Mouse (Mus musculus) stomach, embryonic 14.5 days (tissue): Measurements from ENCODE around the gene Col5a1. TPM values are rescaled to one million over a fixed set of nuclear protein-coding genes. Genes with fewer than 3 reads are reported as not detected.
A peak's percentile ranks its signal among the peaks of the same experiment; 100 is the strongest.

Experiments
- ATAC-seq: fragments of 200-750 bp; cut with Nextera tagmentation; 2 replicates; pipeline ENCODE4 v1.8.0; 2017; ENCODE audit warnings: low read depth, moderate TSS enrichment; ENCODE audit not compliant: insufficient number of reproducible peaks, insufficient read depth, low FRiP score
- H3K27ac ChIP-seq: fragments of 300-500 bp; sonication (generic); 2 replicates; pipeline ENCODE4 v1.5.1; 2014; ENCODE audit warnings: mild to moderate bottlenecking, low read length, moderate library complexity, mixed read lengths
- H3K27me3 ChIP-seq: fragments of 300-500 bp; sonication (generic); 2 replicates; pipeline ENCODE4 v1.6.1; 2014; ENCODE audit warnings: low read length, control low read depth, mixed read lengths; ENCODE audit not compliant: control insufficient read depth, insufficient read depth
- H3K36me3 ChIP-seq: fragments of 300-500 bp; sonication (generic); 2 replicates; pipeline ENCODE4 v1.6.1; 2014; ENCODE audit warnings: mild to moderate bottlenecking, control low read depth, low read length, moderate library complexity, mixed read lengths; ENCODE audit not compliant: control insufficient read depth, insufficient read depth
- H3K4me1 ChIP-seq: fragments of 300-500 bp; sonication (generic); 2 replicates; pipeline ENCODE4 v1.6.1; 2014; ENCODE audit warnings: low read length, control low read depth, mixed read lengths; ENCODE audit not compliant: control insufficient read depth, insufficient read depth
- H3K4me2 ChIP-seq: fragments of 300-500 bp; sonication (generic); replicated peaks from 2 replicates; pipeline ENCODE4 v1.6.1; 2014; ENCODE audit warnings: low read depth, low read length, control low read depth
- H3K4me3 ChIP-seq: fragments of 300-500 bp; sonication (generic); 2 replicates; pipeline ENCODE4 v1.5.1; 2014; ENCODE audit warnings: low read depth, low read length, control low read depth
- H3K9ac ChIP-seq: fragments of 300-500 bp; sonication (generic); replicated peaks from 2 replicates; pipeline ENCODE4 v1.6.1; 2014; ENCODE audit warnings: low read depth, mild to moderate bottlenecking, control low read depth, low read length, moderate library complexity, mixed read lengths
- H3K9me3 ChIP-seq: fragments of 300-500 bp; sonication (generic); 2 replicates; pipeline ENCODE4 v1.6.1; 2016; ENCODE audit warnings: low read depth, low read length, control low read depth; ENCODE audit not compliant: control insufficient read depth
- WGBS: fragments of 180-500 bp; shearing (Covaris S2); extraction: QIAGEN DNeasy Blood & Tissue Kit; methylation state at CpG from one replicate; pipeline ENCODE4 v1.1.7; 2014; 5-methylcytosine and 5-hydroxymethylcytosine counted together
- polyA plus RNA-seq: library from polyadenylated mRNA; unstranded; fragments of >200 nt; fragmentation: Nextera tagmentation; extraction: Ambion mirVana; gene quantifications from 2 replicates; pipeline ENCODE4 v1.2.1, GENCODE M21; 2014

The Col5a1 gene
- polyA plus RNA-seq, 1 experiment from 2014 or later, result 160 TPM

GRCm38 (mm10) chr2:27901076-27901475 lies 14.9 kb downstream of the Col5a1 start:
- ATAC-seq, result no peak

GRCm38 (mm10) chr2:27901525-27902245 lies 15.5 kb downstream of the Col5a1 start:
- Histone ChIP-seq H3K9me3 (no peaks in the 10 kb centered on the region), H3K36me3 (no peaks in the 10 kb centered on the region), H3K9ac (no peak overlapping the region), H3K27ac (no peak overlapping the region), H3K4me1 (peaks cover 20% of the 10 kb centered on the region; the same call in 1 of the 2 replicates), H3K4me3 (no peak overlapping the region), H3K27me3 (no peaks in the 10 kb centered on the region), H3K4me2 (no peak overlapping the region)
- 70% methylated on average over 9 of the region's 9 CpGs for WGBS
- no peak for ATAC-seq

More at GRCm38 (mm10) chr2:27901076-27901475, 14.9 kb downstream of the Col5a1 start:
- no peaks in the 10 kb centered on the region for H3K9me3 ChIP-seq
- H3K27me3 ChIP-seq, result no peaks in the 10 kb centered on the region
- no peak overlapping the region for H3K4me3 ChIP-seq
- no peak overlapping the region for H3K4me2 ChIP-seq
- WGBS, result 65% methylated on average over 2 of the region's 2 CpGs
- H3K4me1 ChIP-seq, result peaks cover 24% of the 10 kb centered on the region; the same call in 1 of the 2 replicates
- H3K27ac ChIP-seq, result no peak overlapping the region
- H3K36me3 ChIP-seq, result no peaks in the 10 kb centered on the region
- no peak overlapping the region for H3K9ac ChIP-seq

- H3K4me3 ChIP-seq, result no peak overlapping the region
- H3K9me3 ChIP-seq, result no peaks in the 10 kb centered on the region
- no peak overlapping the region for H3K27ac ChIP-seq
- H3K4me1 ChIP-seq, result peaks cover 15% of the 10 kb centered on the region; the same call in 1 of the 2 replicates
- WGBS, result 83% methylated on average over 3 of the region's 3 CpGs
- ATAC-seq, result no peak
- no peaks in the 10 kb centered on the region for H3K36me3 ChIP-seq
- H3K4me2 ChIP-seq, result no peak overlapping the region
- H3K27me3 ChIP-seq, result no peaks in the 10 kb centered on the region
- no peak overlapping the region for H3K9ac ChIP-seq
Observed at GRCm38 (mm10) chr2:27902318-27902717, 16.1 kb downstream of the Col5a1 start.

GRCm38 (mm10) chr2:27905411-27905810 lies 19.2 kb downstream of the Col5a1 start:
- Histone ChIP-seq H3K4me3 (no peak overlapping the region), H3K4me1 (peaks cover 5% of the 10 kb centered on the region; the same call in 1 of the 2 replicates), H3K9ac (no peak overlapping the region), H3K36me3 (no peaks in the 10 kb centered on the region), H3K27me3 (no peaks in the 10 kb centered on the region), H3K9me3 (no peaks in the 10 kb centered on the region), H3K27ac (no peak overlapping the region), H3K4me2 (no peak overlapping the region)
- ATAC-seq, result no peak
- 64% methylated on average over 2 of the region's 2 CpGs for WGBS

- ATAC-seq, result no peak
- Histone ChIP-seq H3K36me3 (no peaks in the 10 kb centered on the region), H3K9ac (no peak overlapping the region), H3K4me1 (no peaks in the 10 kb centered on the region), H3K27me3 (no peaks in the 10 kb centered on the region), H3K4me2 (no peak overlapping the region), H3K4me3 (no peak overlapping the region), H3K9me3 (no peaks in the 10 kb centered on the region), H3K27ac (no peak overlapping the region)
- WGBS, result 76% methylated on average over 3 of the region's 3 CpGs
Observed at GRCm38 (mm10) chr2:27910501-27910900, 24.3 kb downstream of the Col5a1 start.

GRCm38 (mm10) chr2:27912546-27913275 lies 26.5 kb downstream of the Col5a1 start:
- no peaks in the 10 kb centered on the region for H3K36me3 ChIP-seq
- 66% methylated on average over 1 of the region's 1 CpGs for WGBS
- H3K9me3 ChIP-seq, result no peaks in the 10 kb centered on the region
- H3K9ac ChIP-seq, result no peak overlapping the region
- no peak overlapping the region for H3K4me2 ChIP-seq
- 0 out of 2 replicates have a peak, but pooled peaks cover 4% of the 10 kb centered on the region for H3K4me1 ChIP-seq
- ATAC-seq, result no peak
- no peaks in the 10 kb centered on the region for H3K27me3 ChIP-seq
- no peak overlapping the region for H3K4me3 ChIP-seq
- no peak overlapping the region for H3K27ac ChIP-seq

GRCm38 (mm10) chr2:27915726-27916125 lies 29.5 kb downstream of the Col5a1 start:
- WGBS, result 65% methylated on average over 4 of the region's 4 CpGs
- no peaks in the 10 kb centered on the region for H3K9me3 ChIP-seq
- no peak for ATAC-seq
- H3K27me3 ChIP-seq, result no peaks in the 10 kb centered on the region
- H3K4me3 ChIP-seq, result no peak overlapping the region
- H3K9ac ChIP-seq, result no peak overlapping the region
- 0 out of 2 replicates have a peak, but pooled peaks cover 4% of the 10 kb centered on the region for H3K4me1 ChIP-seq
- H3K4me2 ChIP-seq, result no peak overlapping the region
- no peaks in the 10 kb centered on the region for H3K36me3 ChIP-seq
- H3K27ac ChIP-seq, result no peak overlapping the region

GRCm38 (mm10) chr2:27916316-27916715 lies 30.1 kb downstream of the Col5a1 start:
- 39% methylated on average over 2 of the region's 2 CpGs for WGBS
- Histone ChIP-seq H3K4me3 (no peak overlapping the region), H3K4me1 (0 out of 2 replicates have a peak, but pooled peaks cover 4% of the 10 kb centered on the region), H3K27me3 (no peaks in the 10 kb centered on the region), H3K4me2 (no peak overlapping the region), H3K9me3 (no peaks in the 10 kb centered on the region), H3K27ac (no peak overlapping the region), H3K36me3 (no peaks in the 10 kb centered on the region), H3K9ac (no peak overlapping the region)
- 0 out of 2 replicates have a peak, but pooled peaks have one; percentile 57 for ATAC-seq
